ENCODE assay signal across 10 mouse cellular contexts in the genomic region with DNA sequence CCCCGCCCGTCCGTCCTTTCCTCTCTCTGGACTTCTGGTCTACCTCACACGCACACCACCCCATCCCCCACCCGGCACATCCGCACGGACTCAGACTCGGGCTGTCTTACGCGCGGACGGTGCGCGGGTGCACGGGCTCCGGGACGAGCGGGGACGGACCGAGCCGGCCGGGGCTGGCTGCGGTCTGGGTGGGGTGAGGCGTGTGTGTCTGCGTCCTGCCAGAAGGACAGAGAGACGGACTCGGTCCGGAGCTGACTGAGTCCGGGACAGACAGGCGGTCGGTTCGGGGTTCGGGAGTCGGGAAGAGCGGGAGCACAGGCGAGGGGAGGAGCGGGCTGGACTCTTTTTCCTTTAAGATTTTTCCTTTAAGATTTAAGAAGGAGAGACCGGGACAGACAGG. TPM values are rescaled to one million over a fixed set of nuclear protein-coding genes. Genes with fewer than 3 reads are reported as not detected.
DNase-seq lines count a peak whose midpoint lies in the region; ATAC-seq lines count a peak whose summit lies in the region.
"Not testable (repeated sequence)": the region's sequence is repeated elsewhere in the genome, so short reads cannot be mapped to it uniquely, and the experiment has no call there.
"Had no signal": no experiment of that assay in that cellular context is flagged by ENCODE, and none has a peak within 500 bp of the region (broad histone marks: within the 10 kb centered on the region; RNA-seq: fewer than 3 reads in every experiment).

No protein-coding gene starts in this region.

- H3K27ac ChIP-seq in intestine, embryonic 14.5 days (ENCODE audit: low read depth); limb, embryonic 12.5 days; midbrain, embryonic 10.5 days (replicated peaks): not testable (repeated sequence)

- peak; percentile 44 for ATAC-seq in intestine, embryonic 14.5 days (replicated peaks; ENCODE audit: low FRiP score, low TSS enrichment, low read depth)
- ATAC-seq in limb, embryonic 12.5 days (ENCODE audit: insufficient number of reproducible peaks, insufficient read depth, low FRiP score, low TSS enrichment, low read depth) = peak; percentile 56

- not testable (repeated sequence) for H3K4me3 ChIP-seq in intestine, embryonic 14.5 days (ENCODE audit: low read depth, low read length); limb, embryonic 12.5 days (replicated peaks); midbrain, embryonic 10.5 days

- DNase-seq in ZHBTc4 (ENCODE audit: low read depth, low spot score) = peak; percentile 94
- DNase-seq in embryo, embryonic 11.5 days (ENCODE audit: low read depth, low spot score) = peak; percentile 84
- DNase-seq in gastrocnemius, postnatal 36 days = peak; percentile 14 to 16
- peak; percentile 88 for DNase-seq in intestine, embryonic 14.5 days (ENCODE audit: low spot score)
- DNase-seq in midbrain, embryonic 10.5 days (ENCODE audit: low spot score) = peak; percentile 74
- DNase-seq in right cerebral cortex, postnatal 25 days = peak; percentile 19
- peak; percentile 26 to 84 for DNase-seq in urinary bladder, postnatal 4 days (ENCODE audit: low spot score in 2 of 2)

- not testable (repeated sequence) for H3K27me3 ChIP-seq in intestine, embryonic 14.5 days (replicated peaks; ENCODE audit: control insufficient read depth, insufficient read depth, low read length); limb, embryonic 12.5 days; midbrain, embryonic 10.5 days (ENCODE audit: low read depth, poor library complexity, severe bottlenecking)

- WGBS in intestine, embryonic 14.5 days = 81% methylated on average over 38 of the region's 38 CpGs
- 80% methylated on average over 38 of the region's 38 CpGs for WGBS in limb, embryonic 12.5 days
- WGBS in midbrain, embryonic 10.5 days = 78% methylated on average over 38 of the region's 38 CpGs

- intact Hi-C loops in gastrocnemius, postnatal 36 days (cut with DNase I) = not testable (repeated sequence)

- H3K36me3 ChIP-seq in intestine, embryonic 14.5 days (ENCODE audit: control insufficient read depth, insufficient read depth, low read length) = peaks cover 44% of the 10 kb centered on the region
- H3K36me3 ChIP-seq in limb, embryonic 12.5 days = peaks cover 56% of the 10 kb centered on the region
- H3K36me3 ChIP-seq in midbrain, embryonic 10.5 days = peaks cover 60% of the 10 kb centered on the region

- H3K4me1 ChIP-seq in intestine, embryonic 14.5 days (replicated peaks; ENCODE audit: control insufficient read depth, insufficient read depth, low read length); limb, embryonic 12.5 days (replicated peaks); midbrain, embryonic 10.5 days: not testable (repeated sequence)

- not testable (repeated sequence) for H3K4me2 ChIP-seq in intestine, embryonic 14.5 days (ENCODE audit: low read length); limb, embryonic 12.5 days

- H3K9me3 ChIP-seq in intestine, embryonic 14.5 days (ENCODE audit: control insufficient read depth, low read length) = peaks cover 66% of the 10 kb centered on the region
- peaks cover 56% of the 10 kb centered on the region for H3K9me3 ChIP-seq in limb, embryonic 12.5 days
- H3K9me3 ChIP-seq in midbrain, embryonic 10.5 days (replicated peaks) = peaks cover 67% of the 10 kb centered on the region

- not testable (repeated sequence) for H3K9ac ChIP-seq in intestine, embryonic 14.5 days (ENCODE audit: low read length); limb, embryonic 12.5 days (replicated peaks)

RNA-seq across cellular contexts. Expression of a gene that starts 13.6 kb away (rescaled TPM):
- total RNA-seq in gastrocnemius, postnatal 36 days (2021) = not detected
- not detected in 2 replicates for polyA plus RNA-seq in intestine, embryonic 14.5 days (2014; fragmentation: Nextera tagmentation; extraction: Ambion mirVana)
- not detected in 2 replicates for polyA plus RNA-seq in limb, embryonic 12.5 days (2016; fragmentation: Nextera tagmentation; extraction: Ambion mirVana)
- not detected in 2 replicates for polyA plus RNA-seq in midbrain, embryonic 10.5 days (2016; fragmentation: Nextera tagmentation; extraction: Ambion mirVana)
- total RNA-seq: heart, postnatal 10 days; left cerebral cortex, postnatal 36 days had no signal

RNA-seq across cellular contexts. Expression of a gene that starts 43.5 kb away (rescaled TPM):
- total RNA-seq in gastrocnemius, postnatal 36 days (2021) = not detected
- not detected in 2 replicates for polyA plus RNA-seq in intestine, embryonic 14.5 days (2014; fragmentation: Nextera tagmentation; extraction: Ambion mirVana)
- polyA plus RNA-seq in limb, embryonic 12.5 days (2016; fragmentation: Nextera tagmentation; extraction: Ambion mirVana) = not detected in 2 replicates
- polyA plus RNA-seq in midbrain, embryonic 10.5 days (2016; fragmentation: Nextera tagmentation; extraction: Ambion mirVana) = not detected in 2 replicates
- total RNA-seq: heart, postnatal 10 days; left cerebral cortex, postnatal 36 days had no signal

Comparison
In these comparisons a context has a peak if more than half of its experiments do, and no peak if none do; other contexts are left out.
1. DNase-seq: peak in every context shown above with its lines; median percentile 94 in ZHBTc4; 88 in intestine, embryonic 14.5 days; 84 in embryo, embryonic 11.5 days; 74 in midbrain, embryonic 10.5 days; 55 in urinary bladder, postnatal 4 days; 19 in right cerebral cortex, postnatal 25 days; 15 in gastrocnemius, postnatal 36 days.